Comparison of ENCODE assay signal across 8 mouse cellular contexts in genomic region chrX:51374670-51375069, GRCm38 (mm10).
A peak's percentile ranks its signal among the peaks of the same experiment; 100 is the strongest.
DNase-seq lines count a peak whose midpoint lies in the region; TF ChIP-seq lines count a peak whose summit lies in the region.
"Had no signal": no experiment of that assay in that cellular context is flagged by ENCODE, and none has a peak within 500 bp of the region (broad histone marks: within the 10 kb centered on the region; RNA-seq: fewer than 3 reads in every experiment).

No protein-coding gene starts in this region.

- DNase-seq in CD8-positive naive resting alpha-beta T cell, adult 2 months (ENCODE audit: low read depth in 2 of 2, low spot score in 2 of 2): peak; percentile 0 to 17
- peak; percentile 1 for DNase-seq in T-cell, adult 2 months (ENCODE audit: low spot score)
- peak; percentile 37 to 57 for DNase-seq in gastrocnemius, postnatal 4 days (ENCODE audit: low spot score in 2 of 2)
- peak; percentile 61 to 74 for DNase-seq in layer of hippocampus, adult 2 months (ENCODE audit: low spot score in 2 of 2)
- DNase-seq in lung, postnatal 14 days: peak; percentile 79
- peak; percentile 13 to 18 for DNase-seq in spleen, postnatal 36 days (ENCODE audit: low spot score in 2 of 2)

- no peak overlapping the region for H3K4me3 ChIP-seq in cortical plate, adult 2 months (ENCODE audit: insufficient read depth, low read length)
- H3K4me3 ChIP-seq in layer of hippocampus, adult 2 months: no peak overlapping the region
- H3K4me3 ChIP-seq: limb, embryonic 12.5 days had no signal

- no peak overlapping the region for H3K27ac ChIP-seq in cortical plate, adult 2 months (ENCODE audit: insufficient read depth, low read length)
- H3K27ac ChIP-seq in layer of hippocampus, adult 2 months: no peak overlapping the region
- H3K27ac ChIP-seq: limb, embryonic 12.5 days had no signal

- H3K4me1 ChIP-seq in cortical plate, adult 2 months (ENCODE audit: control insufficient read depth, insufficient read depth, low read length): no peaks in the 10 kb centered on the region
- H3K4me1 ChIP-seq: limb, embryonic 12.5 days had no signal

- no peak for TF ChIP-seq POLR2A in cortical plate, adult 2 months (IDR thresholded peaks at IDR 0.05; ENCODE audit: extremely low read depth, insufficient read depth, low read length)

- TF ChIP-seq CTCF in cortical plate, adult 2 months (IDR thresholded peaks at IDR 0.05; ENCODE audit: extremely low read depth, insufficient read depth, low read length): peak; percentile 54
- peak; percentile 82 for TF ChIP-seq CTCF in layer of hippocampus, adult 2 months (conservative IDR thresholded peaks at IDR 0.05)

Comparison
In these comparisons a context has a peak if more than half of its experiments do, and no peak if none do; other contexts are left out.
1. DNase-seq: peak in every context shown above with its lines; median percentile 79 in lung, postnatal 14 days; 68 in layer of hippocampus, adult 2 months; 47 in gastrocnemius, postnatal 4 days; 16 in spleen, postnatal 36 days; 8 in CD8-positive naive resting alpha-beta T cell, adult 2 months; 1 in T-cell, adult 2 months.